Mouse (Mus musculus) midbrain, embryonic 16.5 days (tissue): ENCODE results near the gene Ankk1. TPM values are rescaled to one million over a fixed set of nuclear protein-coding genes. Genes with fewer than 3 reads are reported as not detected.

Experiments
- ATAC-seq: fragments of 200-750 bp; cut with Nextera tagmentation; 2 replicates; pipeline ENCODE4 v1.8.0; 2017; ENCODE audit warnings: moderate TSS enrichment
- H3K27ac ChIP-seq: fragments of 300-500 bp; sonication (generic); 2 replicates; pipeline ENCODE4 v1.5.1; 2014; ENCODE audit warnings: mild to moderate bottlenecking, low read length, mixed read lengths
- H3K27me3 ChIP-seq: fragments of 300-500 bp; sonication (generic); 2 replicates; pipeline ENCODE4 v1.6.1; 2014; ENCODE audit warnings: low read depth, low read length, mixed read lengths; ENCODE audit not compliant: control insufficient read depth, insufficient read depth
- H3K36me3 ChIP-seq: fragments of 300-500 bp; sonication (generic); 2 replicates; pipeline ENCODE4 v1.6.1; 2014; ENCODE audit warnings: mild to moderate bottlenecking, low read length, moderate library complexity, mixed read lengths; ENCODE audit not compliant: control insufficient read depth, insufficient read depth
- H3K4me1 ChIP-seq: fragments of 300-500 bp; sonication (generic); 2 replicates; pipeline ENCODE4 v1.6.1; 2014; ENCODE audit warnings: mild to moderate bottlenecking, low read length, mixed read lengths; ENCODE audit not compliant: control insufficient read depth, insufficient read depth
- H3K4me2 ChIP-seq: fragments of 300-500 bp; sonication (generic); 2 replicates; pipeline ENCODE4 v1.6.1; 2014; ENCODE audit warnings: mild to moderate bottlenecking, low read length, mixed read lengths
- H3K4me3 ChIP-seq: fragments of 300-500 bp; sonication (generic); 2 replicates; pipeline ENCODE4 v1.5.1; 2014; ENCODE audit warnings: low read depth, mild to moderate bottlenecking, low read length, moderate library complexity, mixed read lengths
- H3K9ac ChIP-seq: fragments of 300-500 bp; sonication (generic); 2 replicates; pipeline ENCODE4 v1.6.1; 2014; ENCODE audit warnings: low read depth, low read length, mixed read lengths
- H3K9me3 ChIP-seq: fragments of 300-500 bp; sonication (generic); replicated peaks from 2 replicates; pipeline ENCODE4 v1.6.1; 2014; ENCODE audit warnings: mild to moderate bottlenecking, low read length, mixed read lengths; ENCODE audit not compliant: control insufficient read depth, poor library complexity, severe bottlenecking
- WGBS: fragments of 180-500 bp; shearing (Covaris S2); extraction: QIAGEN DNeasy Blood & Tissue Kit; methylation state at CpG from one replicate; pipeline ENCODE4 v1.1.7; 2014; 5-methylcytosine and 5-hydroxymethylcytosine counted together
- polyA plus RNA-seq: library from polyadenylated mRNA; unstranded; fragments of >200 nt; fragmentation: Nextera tagmentation; extraction: Ambion mirVana; gene quantifications from 2 replicates; pipeline ENCODE4 v1.2.1, GENCODE M21; 2015

Gene Ankk1
- polyA plus RNA-seq, 1 experiment from 2014 or later = not detected

GRCm38 (mm10) chr9:49384855-49385254 is 42.0 kb downstream of the Ankk1 start:
- WGBS = 87% methylated on average over 6 of the region's 6 CpGs
- Histone ChIP-seq H3K27ac (no peak overlapping the region), H3K27me3 (no peaks in the 10 kb centered on the region), H3K4me3 (no peak overlapping the region), H3K4me2 (no peak overlapping the region), H3K4me1 (no peaks in the 10 kb centered on the region; the same call in 1 of the 2 replicates), H3K9ac (no peak overlapping the region), H3K9me3 (no peaks in the 10 kb centered on the region), H3K36me3 (no peaks in the 10 kb centered on the region)
- no peak for ATAC-seq

- H3K27me3 ChIP-seq = no peaks in the 10 kb centered on the region
- WGBS = 18% methylated on average over 3 of the region's 3 CpGs
- no peak overlapping the region for H3K4me3 ChIP-seq
- no peak overlapping the region for H3K9ac ChIP-seq
- no peak overlapping the region for H3K27ac ChIP-seq
- H3K4me2 ChIP-seq = no peak overlapping the region
- ATAC-seq = 0 out of 2 replicates have a peak, but pooled peaks have one; percentile 39
- no peaks in the 10 kb centered on the region for H3K36me3 ChIP-seq
- H3K9me3 ChIP-seq = no peaks in the 10 kb centered on the region
- no peaks in the 10 kb centered on the region; the same call in 1 of the 2 replicates for H3K4me1 ChIP-seq
Measured at GRCm38 (mm10) chr9:49384041-49384440, 42.8 kb downstream of the Ankk1 start.

- WGBS = 90% methylated on average over 4 of the region's 4 CpGs
- no peak for ATAC-seq
- Histone ChIP-seq H3K36me3 (no peaks in the 10 kb centered on the region), H3K9ac (no peak overlapping the region), H3K4me2 (no peak overlapping the region), H3K27ac (no peak overlapping the region), H3K4me1 (no peaks in the 10 kb centered on the region), H3K9me3 (no peaks in the 10 kb centered on the region), H3K27me3 (no peaks in the 10 kb centered on the region), H3K4me3 (no peak overlapping the region)
Measured at GRCm38 (mm10) chr9:49379962-49380361, 46.9 kb downstream of the Ankk1 start.

- no peaks in the 10 kb centered on the region; the same call in 1 of the 2 replicates for H3K9me3 ChIP-seq
- no peak overlapping the region for H3K9ac ChIP-seq
- no peaks in the 10 kb centered on the region for H3K4me1 ChIP-seq
- H3K27me3 ChIP-seq = no peaks in the 10 kb centered on the region
- 90% methylated on average over 2 of the region's 2 CpGs for WGBS
- no peak overlapping the region for H3K27ac ChIP-seq
- H3K36me3 ChIP-seq = no peaks in the 10 kb centered on the region
- no peak for ATAC-seq
- H3K4me2 ChIP-seq = no peak overlapping the region
- no peak overlapping the region for H3K4me3 ChIP-seq
Measured at GRCm38 (mm10) chr9:49373946-49374345, 52.9 kb downstream of the Ankk1 start.

- H3K4me3 ChIP-seq = no peak overlapping the region
- H3K4me2 ChIP-seq = no peak overlapping the region
- H3K36me3 ChIP-seq = no peaks in the 10 kb centered on the region
- WGBS = 27% methylated on average over 5 of the region's 5 CpGs
- no peaks in the 10 kb centered on the region for H3K9me3 ChIP-seq
- no peak for ATAC-seq
- no peak overlapping the region for H3K9ac ChIP-seq
- 0 out of 2 replicates have a peak, but pooled peaks cover 2% of the 10 kb centered on the region for H3K4me1 ChIP-seq
- H3K27ac ChIP-seq = no peak overlapping the region
- no peaks in the 10 kb centered on the region for H3K27me3 ChIP-seq
Measured at GRCm38 (mm10) chr9:49365763-49366162, 61.1 kb downstream of the Ankk1 start.

Other genes with a start within 250 kb of the Ankk1 start
- not detected in 2 replicates for gene Gm4894, start 176.5 kb downstream of the Ankk1 start, polyA plus RNA-seq
- gene Drd2, start 86.4 kb downstream of the Ankk1 start, polyA plus RNA-seq = 5.6 and 8.6 TPM in 2 replicates
- 1.7 and 1.9 TPM in 2 replicates for gene Ttc12, start 59.2 kb upstream of the Ankk1 start, polyA plus RNA-seq